Mouse (Mus musculus): ENCODE data around the gene Psmc3.
A peak's percentile ranks its signal among the peaks of the same experiment; 100 is the strongest.
"Not testable (repeated sequence)": the region's sequence is repeated elsewhere in the genome, so short reads cannot be mapped to it uniquely, and the experiment has no call there.

The Psmc3 gene

DNA sequence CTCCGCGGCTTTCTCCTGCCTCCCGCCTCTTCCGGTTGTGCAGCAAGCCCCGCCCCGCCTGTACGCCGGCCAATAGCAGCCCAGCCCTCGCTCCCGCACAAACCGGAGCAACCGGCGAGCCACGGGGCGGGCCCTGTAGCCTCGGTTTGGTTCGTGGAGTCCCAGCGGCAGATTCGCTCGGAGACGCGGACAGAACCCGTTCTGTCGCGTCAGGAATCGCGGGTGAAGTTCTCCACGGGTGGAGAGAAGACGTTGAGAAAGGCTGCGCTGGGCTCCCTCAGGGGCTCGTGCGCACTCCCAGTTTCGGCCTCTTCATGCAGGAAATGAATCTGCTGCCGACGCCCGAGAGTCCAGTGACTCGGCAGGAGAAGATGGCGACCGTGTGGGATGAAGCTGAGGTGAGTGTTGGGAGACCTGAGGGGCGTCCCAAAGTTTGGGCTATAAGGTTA lies at the start of gene Psmc3:
Gene Psmc3 (plus strand): TSS at position 76 of the 449 bp plus-strand sequence.
- peak; percentile 94 for DNase-seq (ENCODE audit: low spot score)

DNA sequence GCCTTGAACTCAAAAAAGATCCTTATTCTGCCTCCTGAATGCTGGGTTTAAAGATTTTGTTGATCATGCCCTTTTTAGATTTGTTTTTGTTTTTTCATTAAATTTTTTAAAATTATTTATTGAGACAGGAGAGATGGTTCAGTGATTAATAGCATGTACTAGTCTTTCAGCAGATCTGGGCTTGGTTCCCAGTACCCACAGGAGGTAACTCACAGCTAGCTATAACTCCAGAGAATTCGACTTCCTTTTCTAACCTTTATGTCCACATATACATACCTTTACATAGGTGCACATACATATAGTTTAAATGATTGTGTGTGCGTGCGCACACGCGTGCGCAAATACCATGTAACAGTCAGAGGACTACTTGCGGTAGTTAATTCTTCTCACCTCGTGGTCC lies 45.3 kb upstream of the Psmc3 start:
- no peak for DNase-seq (ENCODE audit: low spot score)

DNA sequence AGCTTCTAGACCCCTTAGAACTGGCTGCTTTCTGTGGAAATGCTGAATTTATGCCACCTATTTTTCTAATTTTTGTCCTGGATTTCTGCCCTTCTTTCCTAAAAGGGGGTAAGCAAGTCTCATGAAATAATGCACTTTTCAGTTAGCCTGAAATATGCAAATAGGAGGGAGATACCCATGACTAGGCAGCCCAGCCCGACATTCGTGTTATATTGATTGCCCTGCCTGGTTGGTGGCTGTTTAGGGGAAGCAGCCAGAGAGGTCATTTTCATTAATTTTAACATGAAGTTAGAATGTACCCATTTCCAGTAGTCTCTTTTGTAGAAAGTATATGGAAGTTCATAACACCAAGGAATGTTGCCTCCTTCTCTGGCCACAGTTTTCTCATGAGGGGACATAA lies 39.9 kb upstream of the Psmc3 start:
- DNase-seq (ENCODE audit: low spot score): no peak

DNA sequence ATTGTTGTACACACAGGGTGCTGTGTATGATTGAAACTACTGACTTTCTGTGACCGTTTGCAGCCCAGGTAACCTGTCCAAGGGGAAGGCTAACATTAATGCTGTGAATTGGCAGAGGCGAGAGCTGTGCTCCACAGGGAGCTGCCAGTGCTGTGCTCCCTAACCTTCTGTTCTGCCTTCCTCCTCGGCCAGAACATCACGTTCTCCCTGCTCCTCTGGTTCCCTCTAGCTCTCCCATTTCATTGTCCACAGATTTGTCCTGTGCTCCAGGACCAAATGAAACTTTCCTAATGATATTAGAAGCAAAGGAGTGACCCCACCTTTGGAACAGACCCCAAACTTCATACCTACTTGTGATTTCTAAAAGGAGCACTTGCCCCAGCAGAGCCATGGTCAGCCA lies 38.4 kb upstream of the Psmc3 start:
- DNase-seq (ENCODE audit: low spot score): no peak

DNA sequence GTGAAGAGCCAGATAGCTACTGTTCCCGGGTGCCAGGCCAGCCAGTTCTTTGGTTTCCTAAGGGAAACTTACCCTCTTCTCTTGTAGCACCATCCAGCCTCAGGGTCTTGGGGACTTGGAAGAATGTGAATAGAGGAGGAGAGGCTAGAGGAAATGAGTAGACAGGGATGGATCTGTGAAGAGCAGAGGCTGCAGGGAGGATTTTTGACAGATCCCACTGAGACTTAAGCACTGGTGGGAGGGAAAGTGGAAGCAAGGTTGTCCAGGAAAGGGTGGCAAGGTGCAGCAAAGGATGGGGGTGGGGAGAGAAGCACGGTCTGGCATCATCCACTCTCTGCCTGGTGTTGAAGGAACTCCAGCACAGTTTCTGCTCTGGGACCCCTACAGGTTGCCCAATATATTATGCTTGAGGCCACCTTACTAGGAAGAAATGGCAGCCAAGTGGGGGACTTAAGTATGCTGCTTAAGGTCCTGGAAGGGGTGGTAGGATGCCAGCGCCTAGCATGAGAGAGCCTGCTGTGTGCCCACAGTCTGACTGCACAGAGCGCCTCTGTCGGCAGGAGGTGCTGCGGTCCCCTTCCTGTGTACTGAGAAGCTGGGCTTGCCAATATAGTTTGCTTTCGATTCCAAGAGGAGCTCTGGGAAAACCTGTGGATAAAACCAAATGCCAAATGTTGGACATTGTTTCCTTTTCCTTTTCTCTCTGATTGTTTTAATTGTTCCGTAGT lies 35.6 kb upstream of the Psmc3 start:
- no peak for DNase-seq (ENCODE audit: low spot score)

DNA sequence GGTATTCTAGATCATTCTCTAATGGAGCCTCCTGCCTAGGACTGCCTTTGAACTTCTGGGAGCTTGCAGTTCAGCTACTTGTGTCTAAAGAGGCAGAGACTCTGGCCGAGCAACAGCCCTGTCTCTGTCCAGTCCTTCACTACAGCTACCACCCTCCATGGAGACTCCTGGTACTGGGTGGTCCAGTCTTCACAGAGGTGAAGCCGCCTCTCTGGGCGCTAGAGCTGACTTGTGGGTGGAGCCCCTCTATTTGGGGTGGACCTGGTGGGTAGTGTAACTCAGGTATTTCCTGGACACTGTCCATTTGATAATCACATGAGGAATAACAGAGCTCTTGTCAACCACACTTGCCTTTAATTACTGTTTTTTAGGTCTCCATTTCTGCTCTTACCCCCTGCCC lies 33.9 kb upstream of the Psmc3 start:
- no peak for DNase-seq (ENCODE audit: low spot score)

DNA sequence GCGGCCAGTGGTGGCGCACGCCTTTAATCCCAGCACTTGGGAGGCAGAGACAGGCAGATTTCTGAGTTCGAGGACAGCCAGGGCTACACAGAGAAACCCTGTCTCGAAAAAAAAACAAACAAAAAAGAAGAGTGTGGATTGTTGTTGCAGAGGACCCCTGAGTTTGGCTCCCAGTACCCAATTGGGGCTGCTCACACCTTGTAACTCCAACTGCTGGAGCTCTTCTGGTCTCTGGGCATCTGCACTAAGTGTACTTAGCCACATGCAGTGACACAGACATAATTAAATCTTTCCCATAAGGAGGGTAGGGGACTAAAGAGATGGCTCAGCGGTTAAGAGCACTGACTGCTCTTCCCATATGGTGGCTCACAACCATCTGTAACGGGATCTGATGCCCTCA lies 31.5 kb upstream of the Psmc3 start:
- not testable (repeated sequence) for DNase-seq (ENCODE audit: low spot score)

DNA sequence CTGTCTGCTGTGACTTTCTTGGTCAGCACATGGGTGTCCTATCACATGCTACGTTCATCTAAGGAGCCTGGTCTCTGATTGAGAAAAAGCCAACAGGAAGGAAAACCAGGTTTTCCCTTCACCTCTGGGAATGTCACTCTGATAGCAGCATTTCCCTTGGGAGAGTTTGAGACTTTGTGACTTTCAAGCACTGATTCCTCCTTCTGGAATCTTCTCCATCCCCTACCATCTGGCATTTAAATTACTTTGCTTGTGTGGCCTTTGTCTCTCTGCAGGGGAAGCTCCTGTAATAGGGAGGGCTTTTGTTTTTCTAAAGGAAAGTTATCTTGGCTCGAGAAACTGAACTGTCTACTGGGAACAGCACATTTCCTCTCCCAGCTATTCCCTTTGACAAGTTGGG lies 30.7 kb upstream of the Psmc3 start:
- no peak for DNase-seq (ENCODE audit: low spot score)

DNA sequence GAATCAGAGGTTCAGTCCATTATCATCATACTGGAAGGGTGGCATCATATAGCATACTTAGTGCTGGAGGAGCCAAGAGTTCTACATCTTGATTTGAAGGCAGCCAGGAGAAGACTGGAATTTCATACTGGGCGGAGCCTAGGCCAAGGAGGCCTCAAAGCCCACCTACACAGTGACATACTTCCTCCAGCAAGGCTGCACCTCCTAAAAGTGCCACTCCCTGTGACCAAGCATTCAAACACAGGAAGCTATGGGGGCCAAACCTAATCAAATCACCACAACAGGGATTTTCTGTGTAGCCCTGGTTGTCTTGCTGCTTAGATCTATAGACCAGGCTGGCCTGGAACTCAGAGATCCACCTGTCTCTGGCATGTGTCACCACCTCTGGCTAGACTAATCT lies 29.9 kb upstream of the Psmc3 start:
- DNase-seq (ENCODE audit: low spot score): no peak

DNA sequence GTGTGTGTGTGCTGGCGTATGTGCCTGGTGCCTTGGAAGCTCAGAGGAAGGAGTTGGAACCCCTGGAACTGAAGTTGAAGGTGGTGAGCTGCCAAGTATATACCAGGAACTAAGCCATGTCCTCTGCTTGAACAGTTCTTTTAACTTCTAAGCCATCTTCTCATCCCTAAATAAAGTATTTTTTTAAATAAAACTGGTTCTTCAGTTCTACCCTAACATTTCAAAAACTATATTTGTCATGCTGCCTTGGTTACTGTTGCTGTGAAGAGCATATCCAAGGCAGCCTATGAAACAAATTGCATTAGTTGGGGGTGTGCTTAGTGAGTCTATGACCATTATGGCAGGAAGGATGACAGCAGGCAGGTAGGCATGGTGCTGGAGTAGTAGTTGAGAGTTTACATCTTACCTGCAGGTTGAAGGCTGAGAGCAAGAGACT lies 28.7 kb upstream of the Psmc3 start:
- DNase-seq (ENCODE audit: low spot score): no peak

DNA sequence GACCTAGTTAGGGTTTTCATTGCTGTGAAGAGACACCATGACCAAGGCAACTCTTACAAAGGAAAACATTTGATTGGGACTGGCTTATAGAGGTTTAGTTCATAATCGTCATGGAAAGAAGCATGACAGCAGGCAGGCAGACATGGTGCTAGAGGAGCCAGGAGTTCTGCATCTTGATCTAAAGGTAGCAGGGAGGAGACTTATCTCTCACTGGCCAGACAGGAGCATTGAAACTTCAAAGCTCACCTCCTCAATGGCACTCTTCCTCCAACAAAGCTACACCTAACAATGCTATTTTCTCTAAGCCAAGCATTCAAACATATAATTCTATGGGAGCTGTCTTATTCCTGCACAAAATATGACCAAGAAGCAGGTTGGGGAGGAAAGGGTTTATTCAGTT lies 27.3 kb upstream of the Psmc3 start:
- DNase-seq (ENCODE audit: low spot score): no peak

DNA sequence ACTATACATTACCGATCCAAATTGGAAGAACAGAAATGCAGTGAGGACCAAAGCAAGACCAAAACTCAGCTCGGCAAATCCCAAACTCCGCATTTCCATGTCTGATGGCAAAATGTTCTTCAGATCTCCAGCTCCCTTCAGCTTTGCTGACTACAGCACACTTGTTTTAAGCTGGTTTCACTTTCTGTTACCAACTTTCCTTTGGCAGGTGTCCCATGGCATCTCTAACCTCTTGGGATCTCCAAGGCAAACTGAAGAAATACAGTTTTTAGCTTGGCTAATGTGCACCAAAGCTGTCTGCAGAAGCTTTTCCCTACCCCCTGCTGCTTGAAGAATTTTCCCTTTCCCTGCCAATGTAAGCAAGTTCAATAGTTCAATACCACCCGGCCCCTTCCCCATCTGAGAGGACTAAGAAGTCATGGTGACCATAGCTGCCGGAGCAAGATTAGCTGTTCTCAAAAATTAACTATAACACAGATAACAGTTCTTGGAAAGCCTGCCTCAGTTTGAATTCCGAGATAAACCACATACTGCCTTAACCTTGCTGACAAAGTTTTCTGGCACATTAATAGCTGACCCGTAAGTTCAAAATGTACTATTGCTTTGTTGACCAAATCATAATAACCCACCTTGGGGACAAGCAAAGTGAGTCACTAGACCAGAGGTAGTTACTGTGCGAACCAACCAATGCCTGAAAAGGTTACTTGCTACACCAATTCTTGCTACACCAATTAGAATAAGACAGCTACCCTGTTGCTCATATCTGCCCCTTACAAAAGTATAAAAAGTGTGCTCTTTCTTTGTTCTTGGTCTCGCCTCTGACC lies 26.2 kb upstream of the Psmc3 start:
- no peak for DNase-seq (ENCODE audit: low spot score)

DNA sequence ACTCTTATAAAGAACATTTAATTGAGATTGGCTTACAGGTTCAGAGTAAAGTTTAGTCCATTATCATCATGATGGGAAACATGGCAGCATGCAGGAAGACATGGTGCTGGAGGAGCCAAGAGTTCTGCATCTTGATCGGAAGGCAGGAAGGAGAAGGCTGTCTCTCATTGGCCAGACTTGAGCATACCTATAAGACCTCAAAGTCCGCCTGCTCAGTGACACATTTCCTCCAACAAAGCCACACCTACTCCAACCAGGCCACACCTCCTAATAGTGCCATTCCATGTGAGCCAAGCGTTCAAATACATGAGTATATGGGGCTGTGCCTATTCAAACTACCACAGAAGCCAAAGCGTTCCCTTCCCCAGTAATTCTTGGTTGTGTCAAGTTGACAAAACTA lies 22.6 kb upstream of the Psmc3 start:
- no peak for DNase-seq (ENCODE audit: low spot score)

DNA sequence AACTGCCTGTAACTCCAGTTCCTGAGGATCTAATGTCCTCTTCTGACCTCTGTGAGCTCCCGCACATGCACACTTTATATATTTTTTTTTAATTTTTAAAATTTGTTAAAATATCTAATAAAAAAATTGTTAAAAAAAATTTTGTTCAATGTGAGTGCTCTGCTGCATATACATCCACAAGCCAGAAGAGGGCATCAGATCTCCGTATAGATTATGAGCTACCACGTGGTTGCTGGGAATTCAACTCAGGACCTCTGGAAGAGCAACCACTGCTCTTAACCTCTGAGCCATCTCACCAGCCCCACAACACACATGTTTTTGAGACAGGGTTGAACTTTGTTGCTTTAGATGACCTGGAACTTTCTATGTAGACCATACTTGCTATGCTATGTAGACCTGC lies 20.8 kb upstream of the Psmc3 start:
- DNase-seq (ENCODE audit: low spot score): no peak

DNA sequence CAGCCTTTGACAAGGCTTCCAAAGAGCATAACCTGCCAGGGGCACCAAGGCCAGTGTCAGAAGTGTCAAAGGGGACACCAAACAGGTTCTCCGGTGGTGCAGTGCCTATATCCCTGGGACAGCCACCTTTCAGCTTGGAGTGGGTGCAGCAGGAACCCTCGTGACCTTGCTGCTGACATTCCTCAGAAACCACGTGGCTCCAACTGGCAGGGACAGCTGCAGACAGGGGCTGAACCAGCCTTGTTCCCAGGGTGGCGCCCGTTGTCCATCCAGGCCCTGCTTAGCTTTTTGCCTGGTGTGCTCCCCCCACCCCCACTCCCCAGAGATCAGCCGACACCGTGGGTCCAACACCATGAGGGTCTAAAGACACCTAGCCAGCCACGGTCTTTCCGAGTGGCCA lies 18.4 kb upstream of the Psmc3 start, which contains the start of gene Rapsn:
Gene Rapsn (plus strand): TSS at position 236 of the 400 bp plus-strand sequence.
- DNase-seq (ENCODE audit: low spot score): no peak

DNA sequence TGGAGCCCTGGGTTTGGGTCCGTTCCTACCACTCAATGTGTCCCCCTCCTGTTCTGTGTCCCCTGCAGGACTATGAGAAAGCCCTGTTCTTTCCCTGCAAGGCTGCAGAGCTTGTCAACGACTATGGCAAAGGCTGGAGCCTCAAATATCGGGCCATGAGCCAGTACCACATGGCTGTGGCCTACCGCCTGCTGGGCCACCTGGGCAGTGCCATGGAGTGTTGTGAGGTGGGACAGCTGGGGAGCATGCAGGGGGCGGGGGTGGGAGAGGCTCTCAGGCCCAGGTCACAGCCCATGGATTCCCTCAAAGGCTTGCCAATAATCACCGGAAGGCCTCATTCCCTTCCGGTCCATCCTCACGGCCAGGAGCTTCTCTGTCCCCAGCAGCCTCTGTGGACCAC lies 12.0 kb upstream of the Psmc3 start:
- DNase-seq (ENCODE audit: low spot score): no peak

DNA sequence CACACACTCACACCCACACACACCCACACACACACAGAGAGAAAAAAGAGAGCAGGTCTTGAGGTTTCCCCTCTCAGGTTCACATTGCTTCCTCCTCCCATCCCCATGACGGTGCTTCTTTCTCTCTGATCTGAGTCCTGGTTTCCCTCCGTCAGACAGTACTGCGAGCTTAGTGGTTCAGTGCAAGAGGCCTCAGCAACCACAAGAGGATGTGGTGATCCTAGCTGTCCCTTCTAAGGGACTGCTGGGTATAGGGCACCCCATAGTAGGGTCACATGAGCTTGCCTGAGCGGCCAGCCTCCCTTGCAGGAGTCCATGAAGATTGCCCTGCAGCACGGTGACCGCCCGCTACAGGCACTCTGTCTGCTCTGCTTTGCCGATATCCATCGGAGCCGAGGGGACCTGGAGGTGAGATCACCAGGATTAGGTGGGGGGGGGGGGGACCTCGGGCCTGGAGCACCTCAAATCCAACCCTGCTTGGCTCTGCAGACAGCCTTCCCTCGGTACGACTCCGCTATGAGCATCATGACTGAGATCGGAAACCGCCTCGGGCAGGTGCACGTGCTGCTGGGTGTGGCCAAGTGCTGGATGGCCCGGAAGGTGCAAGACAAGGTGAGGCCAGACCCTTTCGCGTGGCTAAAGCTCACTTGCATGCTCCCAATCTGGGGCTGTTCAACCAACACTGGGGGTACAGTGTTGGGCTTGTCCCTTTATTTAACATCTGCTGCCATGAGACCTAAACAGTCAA lies 11.0 kb upstream of the Psmc3 start:
- no peak for DNase-seq (ENCODE audit: low spot score)

DNA sequence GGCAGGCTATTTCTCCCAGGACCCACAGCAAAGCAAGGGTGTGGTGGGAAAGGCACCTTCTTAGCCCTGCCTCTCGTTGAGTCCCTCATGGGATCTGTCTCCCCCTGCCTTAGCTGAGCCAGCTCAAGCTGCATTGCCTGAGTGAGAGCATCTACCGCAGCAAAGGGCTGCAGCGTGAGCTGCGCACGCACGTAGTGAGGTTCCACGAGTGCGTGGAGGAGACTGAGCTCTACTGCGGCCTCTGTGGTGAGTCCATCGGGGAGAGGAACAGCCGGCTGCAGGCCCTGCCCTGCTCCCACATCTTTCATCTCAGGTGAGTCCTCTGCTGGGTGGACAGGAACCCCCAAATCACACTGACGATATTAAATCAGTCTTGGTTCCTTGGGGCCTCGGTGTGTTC lies 9.1 kb upstream of the Psmc3 start:
- no peak for DNase-seq (ENCODE audit: low spot score)

DNA sequence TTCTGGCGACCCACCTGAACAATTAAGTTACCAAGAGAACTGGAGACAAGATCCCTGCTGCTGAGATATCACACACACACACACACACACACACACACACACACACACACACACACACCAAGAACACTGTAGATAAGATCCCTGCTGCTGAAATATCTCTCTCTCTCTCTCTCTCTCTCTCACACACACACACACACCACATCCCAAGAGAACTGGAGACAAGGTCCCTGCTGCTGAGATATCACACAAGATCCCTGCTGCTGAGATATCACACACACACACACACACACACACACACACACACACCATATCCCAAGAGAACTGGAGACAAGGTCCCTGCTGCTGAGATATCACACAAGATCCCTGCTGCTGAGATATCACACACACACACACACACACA lies 8.0 kb upstream of the Psmc3 start:
- not testable (repeated sequence) for DNase-seq (ENCODE audit: low spot score)

DNA sequence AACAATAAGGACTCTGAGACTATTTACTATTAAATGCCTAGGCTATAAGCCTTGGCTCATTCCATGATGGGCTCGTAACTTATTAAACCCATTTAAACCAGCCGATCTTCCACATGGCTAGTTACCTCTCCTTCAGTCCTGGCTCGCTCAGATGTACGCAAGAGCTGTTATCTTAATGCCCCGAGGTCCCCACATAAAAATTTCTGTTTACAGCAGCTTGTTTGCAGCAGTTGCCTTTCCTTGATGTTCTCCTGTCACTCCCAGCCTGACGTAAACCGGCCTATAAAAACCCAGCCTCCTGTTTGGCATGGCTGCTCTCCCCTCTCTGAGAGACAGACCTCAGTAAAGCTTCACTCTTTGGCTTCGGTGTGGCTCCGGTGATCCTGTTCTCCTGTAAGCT lies 6.5 kb upstream of the Psmc3 start:
- no peak for DNase-seq (ENCODE audit: low spot score)

DNA sequence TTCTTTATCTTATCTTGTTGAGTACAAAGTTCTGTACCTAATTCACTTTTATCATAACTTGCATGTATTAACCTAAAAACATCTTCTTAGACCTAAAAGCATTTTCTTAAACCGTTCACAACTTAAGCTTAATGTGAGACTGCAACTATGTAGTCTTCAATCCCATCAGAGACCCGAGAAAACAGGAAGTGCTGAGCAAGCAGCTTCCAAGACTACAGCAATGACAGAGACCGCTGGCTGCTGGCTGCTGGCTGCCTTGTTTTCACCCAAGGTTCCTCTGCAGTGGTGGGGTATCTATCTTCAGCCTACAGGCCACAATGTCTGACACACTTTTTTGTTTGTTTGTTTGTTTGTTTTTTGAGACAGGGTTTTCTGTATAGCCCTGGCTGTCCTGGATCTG lies 1.9 kb upstream of the Psmc3 start:
- DNase-seq (ENCODE audit: low spot score): no peak

DNA sequence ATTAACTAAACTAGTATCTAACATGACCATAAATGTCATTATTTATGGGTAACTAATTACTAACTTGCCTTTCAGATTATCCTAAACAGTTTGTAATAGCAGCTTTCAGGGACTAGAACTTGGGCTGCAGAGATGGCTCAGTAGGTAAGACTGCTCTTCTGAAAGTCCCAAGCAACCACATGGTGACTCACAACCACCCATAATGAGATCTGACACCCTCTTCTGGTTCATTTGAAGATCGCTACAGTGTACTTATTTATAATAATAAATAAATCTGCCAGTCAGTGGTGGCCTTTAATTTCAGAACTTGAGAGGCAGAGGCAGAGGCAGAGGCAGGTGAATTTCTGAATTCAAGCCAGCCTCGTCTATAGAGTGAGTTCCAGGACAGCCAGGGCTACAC lies 1.1 kb upstream of the Psmc3 start:
- DNase-seq (ENCODE audit: low spot score): no peak
